Mouse (Mus musculus): ENCODE measurements around the gene Zfp879. TPM values are rescaled to one million over a fixed set of nuclear protein-coding genes. Genes with fewer than 3 reads are reported as not detected.

Zfp879 gene
- 0.06 and 0.08 TPM in 2 replicates for polyA plus RNA-seq (2012; rRNA removed)

- 11% methylated on average over 22 of the region's 22 CpGs for WGBS
- DNase-seq (ENCODE audit: low read depth, low spot score) = peak; percentile 55
Measured at GRCm38 (mm10) chr11:50841023-50841735, at the start of gene Zfp879. Gene Zfp879 (minus strand): TSS chr11:50841552.

GRCm38 (mm10) chr11:50887390-50888128 lies 46.2 kb upstream of the Zfp879 start, which contains the start of gene Zfp454:
Gene Zfp454 (minus strand): TSS chr11:50887651.
- WGBS = 6% methylated on average over 26 of the region's 26 CpGs
- peak; percentile 27 for DNase-seq (ENCODE audit: low read depth, low spot score)

- WGBS = 20% methylated on average over 10 of the region's 10 CpGs
- no peak for DNase-seq (ENCODE audit: low read depth, low spot score)
Measured at GRCm38 (mm10) chr11:50886933-50887293, 45.6 kb upstream of the Zfp879 start.

GRCm38 (mm10) chr11:50886231-50886932 lies 45.0 kb upstream of the Zfp879 start:
- DNase-seq (ENCODE audit: low read depth, low spot score) = no peak

GRCm38 (mm10) chr11:50883756-50884155 lies 42.4 kb upstream of the Zfp879 start:
- no peak for DNase-seq (ENCODE audit: low read depth, low spot score)
- 71% methylated on average over 3 of the region's 3 CpGs for WGBS

More at GRCm38 (mm10) chr11:50886231-50886932, 45.0 kb upstream of the Zfp879 start:
- WGBS = 34% methylated on average over 8 of the region's 8 CpGs

GRCm38 (mm10) chr11:50878641-50879040 lies 37.3 kb upstream of the Zfp879 start:
- 73% methylated on average over 3 of the region's 3 CpGs for WGBS
- no peak for DNase-seq (ENCODE audit: low read depth, low spot score)

- no peak for DNase-seq (ENCODE audit: low read depth, low spot score)
- under 1% methylated on average over 69 of the region's 72 CpGs for WGBS
Measured at GRCm38 (mm10) chr11:50850989-50851601, 9.7 kb upstream of the Zfp879 start.

GRCm38 (mm10) chr11:50850177-50850735 lies 8.9 kb upstream of the Zfp879 start, which contains the start of gene Grm6:
Gene Grm6 (plus strand): TSS chr11:50850685.
- WGBS = 2% methylated on average over 11 of the region's 11 CpGs

GRCm38 (mm10) chr11:50849310-50849709 lies 8.0 kb upstream of the Zfp879 start:
- DNase-seq (ENCODE audit: low read depth, low spot score) = no peak
- 4% methylated on average over 10 of the region's 10 CpGs for WGBS

More at GRCm38 (mm10) chr11:50850177-50850735, 8.9 kb upstream of the Zfp879 start, which contains the start of gene Grm6:
- no peak for DNase-seq (ENCODE audit: low read depth, low spot score)

GRCm38 (mm10) chr11:50848520-50849137 lies 7.3 kb upstream of the Zfp879 start:
- 33% methylated on average over 3 of the region's 3 CpGs for WGBS
- DNase-seq (ENCODE audit: low read depth, low spot score) = no peak

- WGBS = 64% methylated on average over 5 of the region's 5 CpGs
- no peak for DNase-seq (ENCODE audit: low read depth, low spot score)
Measured at GRCm38 (mm10) chr11:50847047-50847446, 5.7 kb upstream of the Zfp879 start.

GRCm38 (mm10) chr11:50845951-50846350 lies 4.6 kb upstream of the Zfp879 start:
- 94% methylated on average over 3 of the region's 3 CpGs for WGBS
- no peak for DNase-seq (ENCODE audit: low read depth, low spot score)

- 87% methylated on average over 4 of the region's 4 CpGs for WGBS
- no peak for DNase-seq (ENCODE audit: low read depth, low spot score)
Measured at GRCm38 (mm10) chr11:50835727-50836126, 5.6 kb downstream of the Zfp879 start.

GRCm38 (mm10) chr11:50827010-50827953 lies 14.1 kb downstream of the Zfp879 start, which contains the start of gene Zfp354c:
Gene Zfp354c (minus strand): TSS chr11:50827724.
- WGBS = 3% methylated on average over 45 of the region's 45 CpGs
- DNase-seq (ENCODE audit: low read depth, low spot score) = peak; percentile 47

- no peak for DNase-seq (ENCODE audit: low read depth, low spot score)
- 64% methylated on average over 2 of the region's 2 CpGs for WGBS
Measured at GRCm38 (mm10) chr11:50826214-50826613, 15.1 kb downstream of the Zfp879 start.

GRCm38 (mm10) chr11:50814233-50814632 lies 27.1 kb downstream of the Zfp879 start:
- WGBS = 95% methylated on average over 4 of the region's 4 CpGs
- DNase-seq (ENCODE audit: low read depth, low spot score) = no peak

- DNase-seq (ENCODE audit: low read depth, low spot score) = no peak
Measured at GRCm38 (mm10) chr11:50798836-50799235, 42.5 kb downstream of the Zfp879 start.

- no peak for DNase-seq (ENCODE audit: low read depth, low spot score)
- 68% methylated on average over 11 of the region's 11 CpGs for WGBS
Measured at GRCm38 (mm10) chr11:50797674-50798073, 43.7 kb downstream of the Zfp879 start.

All from large intestine, adult 2 months (tissue).